Mouse (Mus musculus): ENCODE results near the gene 1700025G04Rik. TPM values are rescaled to one million over a fixed set of nuclear protein-coding genes. Genes with fewer than 3 reads are reported as not detected.
A peak's percentile ranks its signal among the peaks of the same experiment; 100 is the strongest.

1700025G04Rik gene
- polyA plus RNA-seq, 1 experiment from 2014 or later = 27.8 TPM

GRCm38 (mm10) chr1:152004509-152004908 lies 85.4 kb downstream of the 1700025G04Rik start:
- peak overlapping the region; percentile 79 for H3K27ac ChIP-seq (replicated peaks; ENCODE audit: low read depth, low read length)
- H3K4me2 ChIP-seq (ENCODE audit: low read length) = no peak overlapping the region
- no peak overlapping the region for H3K9ac ChIP-seq (replicated peaks; ENCODE audit: low read length)
- no peaks in the 10 kb centered on the region for H3K9me3 ChIP-seq (ENCODE audit: control insufficient read depth, low read length)
- H3K4me3 ChIP-seq (replicated peaks; ENCODE audit: low read depth, low read length) = no peak overlapping the region
- DNase-seq = peak; percentile 60
- H3K36me3 ChIP-seq (ENCODE audit: control insufficient read depth, insufficient read depth, low read length) = no peaks in the 10 kb centered on the region
- peak; percentile 51; the same call in 1 of the 2 replicates for ATAC-seq (ENCODE audit: low FRiP score, low TSS enrichment)
- H3K27me3 ChIP-seq (ENCODE audit: control insufficient read depth, insufficient read depth, low read length) = no peaks in the 10 kb centered on the region
- peaks cover 16% of the 10 kb centered on the region for H3K4me1 ChIP-seq (ENCODE audit: control insufficient read depth, insufficient read depth, low read length)
- 30% methylated on average over 6 of the region's 6 CpGs for WGBS

GRCm38 (mm10) chr1:152000461-152000860 lies 89.5 kb downstream of the 1700025G04Rik start:
- WGBS = 81% methylated on average over 5 of the region's 5 CpGs
- H3K36me3 ChIP-seq (ENCODE audit: control insufficient read depth, insufficient read depth, low read length) = no peaks in the 10 kb centered on the region
- H3K27me3 ChIP-seq (ENCODE audit: control insufficient read depth, insufficient read depth, low read length) = no peaks in the 10 kb centered on the region
- no peaks in the 10 kb centered on the region for H3K9me3 ChIP-seq (ENCODE audit: control insufficient read depth, low read length)
- peaks cover 25% of the 10 kb centered on the region for H3K4me1 ChIP-seq (ENCODE audit: control insufficient read depth, insufficient read depth, low read length)
- no peak overlapping the region for H3K27ac ChIP-seq (replicated peaks; ENCODE audit: low read depth, low read length)
- no peak overlapping the region for H3K9ac ChIP-seq (replicated peaks; ENCODE audit: low read length)
- DNase-seq (no peak), ATAC-seq (ENCODE audit: low FRiP score, low TSS enrichment) (no peak)
- no peak overlapping the region for H3K4me3 ChIP-seq (replicated peaks; ENCODE audit: low read depth, low read length)
- no peak overlapping the region for H3K4me2 ChIP-seq (ENCODE audit: low read length)

GRCm38 (mm10) chr1:151999424-151999842 lies 90.5 kb downstream of the 1700025G04Rik start:
- Histone ChIP-seq H3K4me3 (replicated peaks; ENCODE audit: low read depth, low read length) (no peak overlapping the region), H3K27ac (replicated peaks; ENCODE audit: low read depth, low read length) (0 out of 2 replicates have a peak overlapping the region, but pooled peaks have one; percentile 8)
- 79% methylated on average over 7 of the region's 7 CpGs for WGBS

GRCm38 (mm10) chr1:151998721-151999206 lies 91.2 kb downstream of the 1700025G04Rik start:
- DNase-seq (no peak), ATAC-seq (ENCODE audit: low FRiP score, low TSS enrichment) (no peak)
- 79% methylated on average over 8 of the region's 8 CpGs for WGBS
- H3K27me3 ChIP-seq (ENCODE audit: control insufficient read depth, insufficient read depth, low read length) = no peaks in the 10 kb centered on the region
- H3K36me3 ChIP-seq (ENCODE audit: control insufficient read depth, insufficient read depth, low read length) = no peaks in the 10 kb centered on the region
- H3K4me1 ChIP-seq (ENCODE audit: control insufficient read depth, insufficient read depth, low read length) = peaks cover 18% of the 10 kb centered on the region
- H3K4me3 ChIP-seq (replicated peaks; ENCODE audit: low read depth, low read length) = no peak overlapping the region
- H3K9me3 ChIP-seq (ENCODE audit: control insufficient read depth, low read length) = no peaks in the 10 kb centered on the region
- no peak overlapping the region for H3K27ac ChIP-seq (replicated peaks; ENCODE audit: low read depth, low read length)
- no peak overlapping the region for H3K9ac ChIP-seq (replicated peaks; ENCODE audit: low read length)
- no peak overlapping the region for H3K4me2 ChIP-seq (ENCODE audit: low read length)

More at GRCm38 (mm10) chr1:151999424-151999842, 90.5 kb downstream of the 1700025G04Rik start:
- no peaks in the 10 kb centered on the region for H3K27me3 ChIP-seq (ENCODE audit: control insufficient read depth, insufficient read depth, low read length)
- no peaks in the 10 kb centered on the region for H3K36me3 ChIP-seq (ENCODE audit: control insufficient read depth, insufficient read depth, low read length)
- H3K4me1 ChIP-seq (ENCODE audit: control insufficient read depth, insufficient read depth, low read length) = peaks cover 15% of the 10 kb centered on the region
- DNase-seq = no peak
- no peaks in the 10 kb centered on the region for H3K9me3 ChIP-seq (ENCODE audit: control insufficient read depth, low read length)
- no peak overlapping the region for H3K4me2 ChIP-seq (ENCODE audit: low read length)
- no peak overlapping the region for H3K9ac ChIP-seq (replicated peaks; ENCODE audit: low read length)
- ATAC-seq (ENCODE audit: low FRiP score, low TSS enrichment) = no peak

GRCm38 (mm10) chr1:151997591-151997990 lies 92.3 kb downstream of the 1700025G04Rik start:
- ATAC-seq (ENCODE audit: low FRiP score, low TSS enrichment) = no peak
- no peak overlapping the region for H3K9ac ChIP-seq (replicated peaks; ENCODE audit: low read length)
- DNase-seq = no peak
- H3K4me1 ChIP-seq (ENCODE audit: control insufficient read depth, insufficient read depth, low read length) = peaks cover 20% of the 10 kb centered on the region
- no peaks in the 10 kb centered on the region for H3K27me3 ChIP-seq (ENCODE audit: control insufficient read depth, insufficient read depth, low read length)
- no peak overlapping the region for H3K4me2 ChIP-seq (ENCODE audit: low read length)
- H3K4me3 ChIP-seq (replicated peaks; ENCODE audit: low read depth, low read length) = no peak overlapping the region
- no peak overlapping the region for H3K27ac ChIP-seq (replicated peaks; ENCODE audit: low read depth, low read length)
- WGBS = 92% methylated on average over 7 of the region's 7 CpGs
- no peaks in the 10 kb centered on the region for H3K9me3 ChIP-seq (ENCODE audit: control insufficient read depth, low read length)
- no peaks in the 10 kb centered on the region for H3K36me3 ChIP-seq (ENCODE audit: control insufficient read depth, insufficient read depth, low read length)

- H3K36me3 ChIP-seq (ENCODE audit: control insufficient read depth, insufficient read depth, low read length) = no peaks in the 10 kb centered on the region
- no peak overlapping the region for H3K4me2 ChIP-seq (ENCODE audit: low read length)
- DNase-seq (no peak), ATAC-seq (ENCODE audit: low FRiP score, low TSS enrichment) (no peak)
- peaks cover 20% of the 10 kb centered on the region for H3K4me1 ChIP-seq (ENCODE audit: control insufficient read depth, insufficient read depth, low read length)
- WGBS = 70% methylated on average over 10 of the region's 10 CpGs
- no peaks in the 10 kb centered on the region for H3K9me3 ChIP-seq (ENCODE audit: control insufficient read depth, low read length)
- no peaks in the 10 kb centered on the region for H3K27me3 ChIP-seq (ENCODE audit: control insufficient read depth, insufficient read depth, low read length)
- no peak overlapping the region for H3K27ac ChIP-seq (replicated peaks; ENCODE audit: low read depth, low read length)
- no peak overlapping the region for H3K4me3 ChIP-seq (replicated peaks; ENCODE audit: low read depth, low read length)
- no peak overlapping the region for H3K9ac ChIP-seq (replicated peaks; ENCODE audit: low read length)
Measured at GRCm38 (mm10) chr1:151995948-151996697, 93.8 kb downstream of the 1700025G04Rik start.

- H3K27ac ChIP-seq (replicated peaks; ENCODE audit: low read depth, low read length) = peak overlapping the region; percentile 38
- no peaks in the 10 kb centered on the region for H3K27me3 ChIP-seq (ENCODE audit: control insufficient read depth, insufficient read depth, low read length)
- DNase-seq (peak; percentile 31), ATAC-seq (ENCODE audit: low FRiP score, low TSS enrichment) (peak; percentile 43; the same call in 1 of the 2 replicates)
- 35% methylated on average over 6 of the region's 6 CpGs for WGBS
- no peaks in the 10 kb centered on the region for H3K36me3 ChIP-seq (ENCODE audit: control insufficient read depth, insufficient read depth, low read length)
- H3K4me3 ChIP-seq (replicated peaks; ENCODE audit: low read depth, low read length) = no peak overlapping the region
- H3K9ac ChIP-seq (replicated peaks; ENCODE audit: low read length) = no peak overlapping the region
- H3K4me1 ChIP-seq (ENCODE audit: control insufficient read depth, insufficient read depth, low read length) = peaks cover 13% of the 10 kb centered on the region
- no peaks in the 10 kb centered on the region for H3K9me3 ChIP-seq (ENCODE audit: control insufficient read depth, low read length)
- H3K4me2 ChIP-seq (ENCODE audit: low read length) = no peak overlapping the region
Measured at GRCm38 (mm10) chr1:151994271-151994670, 95.7 kb downstream of the 1700025G04Rik start.

- ATAC-seq (ENCODE audit: low FRiP score, low TSS enrichment) = no peak
- DNase-seq = no peak
- no peaks in the 10 kb centered on the region for H3K27me3 ChIP-seq (ENCODE audit: control insufficient read depth, insufficient read depth, low read length)
Measured at GRCm38 (mm10) chr1:151991505-151991904, 98.4 kb downstream of the 1700025G04Rik start.

GRCm38 (mm10) chr1:151990615-151991014 lies 99.3 kb downstream of the 1700025G04Rik start:
- H3K4me1 ChIP-seq (ENCODE audit: control insufficient read depth, insufficient read depth, low read length) = 0 out of 2 replicates have a peak, but pooled peaks cover 12% of the 10 kb centered on the region
- no peaks in the 10 kb centered on the region for H3K9me3 ChIP-seq (ENCODE audit: control insufficient read depth, low read length)
- H3K9ac ChIP-seq (replicated peaks; ENCODE audit: low read length) = no peak overlapping the region
- no peaks in the 10 kb centered on the region for H3K27me3 ChIP-seq (ENCODE audit: control insufficient read depth, insufficient read depth, low read length)
- ATAC-seq (ENCODE audit: low FRiP score, low TSS enrichment) = no peak
- WGBS = 94% methylated on average over 4 of the region's 4 CpGs
- no peaks in the 10 kb centered on the region for H3K36me3 ChIP-seq (ENCODE audit: control insufficient read depth, insufficient read depth, low read length)
- no peak overlapping the region for H3K4me2 ChIP-seq (ENCODE audit: low read length)
- no peak overlapping the region for H3K4me3 ChIP-seq (replicated peaks; ENCODE audit: low read depth, low read length)
- H3K27ac ChIP-seq (replicated peaks; ENCODE audit: low read depth, low read length) = no peak overlapping the region
- no peak for DNase-seq

More at GRCm38 (mm10) chr1:151991505-151991904, 98.4 kb downstream of the 1700025G04Rik start:
- H3K4me3 ChIP-seq (replicated peaks; ENCODE audit: low read depth, low read length) = no peak overlapping the region
- H3K9ac ChIP-seq (replicated peaks; ENCODE audit: low read length) = no peak overlapping the region
- H3K9me3 ChIP-seq (ENCODE audit: control insufficient read depth, low read length) = no peaks in the 10 kb centered on the region
- 92% methylated on average over 4 of the region's 4 CpGs for WGBS
- no peaks in the 10 kb centered on the region for H3K36me3 ChIP-seq (ENCODE audit: control insufficient read depth, insufficient read depth, low read length)
- H3K4me1 ChIP-seq (ENCODE audit: control insufficient read depth, insufficient read depth, low read length) = 0 out of 2 replicates have a peak, but pooled peaks cover 8% of the 10 kb centered on the region
- H3K4me2 ChIP-seq (ENCODE audit: low read length) = no peak overlapping the region
- no peak overlapping the region for H3K27ac ChIP-seq (replicated peaks; ENCODE audit: low read depth, low read length)

Measured in midbrain, embryonic 14.5 days (tissue).